Mouse (Mus musculus): ENCODE results near the gene Tubgcp2. TPM values are rescaled to one million over a fixed set of nuclear protein-coding genes. Genes with fewer than 3 reads are reported as not detected.

Tubgcp2 gene
- total RNA-seq (2012; rRNA removed) (27.0 and 27.1 TPM in 2 replicates), polyA plus RNA-seq (2012; ENCODE audit: insufficient read depth in 1 of 2, insufficient read length in 2 of 2, low read depth in 1 of 2, low replicate concordance in 2 of 2, missing spikeins in 1 of 2) (10 to 100 TPM in 1 of 2 experiments, not detected in 1; 43.6 TPM)

GRCm38 (mm10) chr7:140036281-140037170 is at the start of gene Tubgcp2, which contains the start of gene Zfp511:
TSS of gene Tubgcp2 (minus strand) at chr7:140036669.
TSS of gene Zfp511 (plus strand) at chr7:140036391.
- Histone ChIP-seq H3K4me1 (ENCODE audit: control insufficient read depth in 1 of 2, insufficient read depth in 2 of 2, low read length in 2 of 2) (peaks cover 0 to 11% of the 10 kb centered on the region in 2 experiments; a peak in 2 of 4 replicates), H3K36me3 (ENCODE audit: control insufficient read depth in 1 of 2, insufficient read depth in 2 of 2, low read length in 2 of 2) (peaks cover 4 to 6% of the 10 kb centered on the region in 2 experiments; a peak in 3 of 4 replicates), H3K9ac (ENCODE audit: control insufficient read depth, low read depth, low read length, poor library complexity, severe bottlenecking) (peak within 1 kb of the TSS; percentile 93), H3K9me3 (replicated peaks; ENCODE audit: insufficient read depth, low read length) (no peaks in the 10 kb centered on the region), H3K27me3 (ENCODE audit: control insufficient read depth in 1 of 2, insufficient read depth in 2 of 2, low read length in 2 of 2) (no peaks in the 10 kb centered on the region), H3K4me3 (ENCODE audit: control insufficient read depth in 1 of 2, insufficient read depth in 1 of 2, low read depth in 2 of 2, low read length in 2 of 2) (peak within 1 kb of the TSS; percentile 61 to 89), H3K79me2 (ENCODE audit: control insufficient read depth, insufficient read depth, low read length, poor library complexity) (peaks cover 9% of the 10 kb centered on the region), H3K27ac (ENCODE audit: control insufficient read depth, low read depth, low read length) (peak within 1 kb of the TSS; percentile 66)
- peak; percentile 95 for DNase-seq (ENCODE audit: low read depth, low spot score)
- TF ChIP-seq E2F4 (IDR thresholded peaks at IDR 0.05; ENCODE audit: borderline replicate concordance, low read depth, low read length) = peak; percentile 86; the same call in 1 of the 2 replicates
- peak; percentile 42; the same call in 1 of the 2 replicates for TF ChIP-seq POLR2AphosphoS2 (IDR thresholded peaks at IDR 0.05; ENCODE audit: low read length)
- peak; percentile 56 for TF ChIP-seq MXI1 (IDR thresholded peaks at IDR 0.05; ENCODE audit: low read depth, low read length)
- peak; percentile 72 to 86; a peak in 3 of 4 replicates for TF ChIP-seq POLR2A (IDR thresholded peaks at IDR 0.05; ENCODE audit: control insufficient read depth in 1 of 2, insufficient read depth in 1 of 2, low read depth in 1 of 2, low read length in 2 of 2, poor library complexity in 1 of 2)
- TF ChIP-seq MYC (IDR thresholded peaks at IDR 0.05; ENCODE audit: low read depth, low read length) = peak; percentile 55; the same call in 1 of the 2 replicates
- TF ChIP-seq MAX (IDR thresholded peaks at IDR 0.05; ENCODE audit: low read length) = peak; percentile 52
- TF ChIP-seq HCFC1 (IDR thresholded peaks at IDR 0.05; ENCODE audit: low read depth, low read length) = peak; percentile 90
- TF ChIP-seq TCF12 (IDR thresholded peaks at IDR 0.05; ENCODE audit: low read depth, low read length) = peak; percentile 55; the same call in 1 of the 2 replicates
- TF ChIP-seq GATA1 (IDR thresholded peaks at IDR 0.05; ENCODE audit: low read depth, low read length) = no peak
- TF ChIP-seq TAL1 (IDR thresholded peaks at IDR 0.05; ENCODE audit: low read length) = no peak
- peak; percentile 77 for TF ChIP-seq SIN3A (IDR thresholded peaks at IDR 0.05; ENCODE audit: low read length)
- peak; percentile 67 for TF ChIP-seq NELFE (IDR thresholded peaks at IDR 0.05; ENCODE audit: low read depth, low read length)
- TF ChIP-seq ELF1 (IDR thresholded peaks at IDR 0.05; ENCODE audit: low read depth, low read length) = peak; percentile 53; the same call in 1 of the 2 replicates
- TF ChIP-seq JUND (IDR thresholded peaks at IDR 0.05; ENCODE audit: low read depth, low read length) = no peak
- no peak; the same call in 1 of the 2 replicates for TF ChIP-seq KAT2A (conservative IDR thresholded peaks at IDR 0.05; ENCODE audit: low read depth, low read length)
- peak; percentile 7; the same call in 1 of the 2 replicates for TF ChIP-seq TBP (IDR thresholded peaks at IDR 0.05; ENCODE audit: low read depth, low read length)

- DNase-seq (ENCODE audit: low read depth, low spot score) = no peak
- H3K4me1 ChIP-seq (ENCODE audit: control insufficient read depth in 1 of 2, insufficient read depth in 2 of 2, low read length in 2 of 2) = peaks cover 0 to 7% of the 10 kb centered on the region in 2 experiments; a peak in 2 of 4 replicates
- 0 out of 4 replicates have a peak, but pooled peaks cover 0 to 1% of the 10 kb centered on the region in 2 experiments for H3K27me3 ChIP-seq (ENCODE audit: control insufficient read depth in 1 of 2, insufficient read depth in 2 of 2, low read length in 2 of 2)
- no peak within 1 kb of the TSS for H3K4me3 ChIP-seq (ENCODE audit: control insufficient read depth in 1 of 2, insufficient read depth in 1 of 2, low read depth in 2 of 2, low read length in 2 of 2)
- H3K9ac ChIP-seq (ENCODE audit: control insufficient read depth, low read depth, low read length, poor library complexity, severe bottlenecking) = no peak within 1 kb of the TSS
- TF ChIP-seq SMC3 (IDR thresholded peaks at IDR 0.05; ENCODE audit: low read depth, low read length) = peak; percentile 25; the same call in 1 of the 2 replicates
- no peak for TF ChIP-seq EP300 (IDR thresholded peaks at IDR 0.05; ENCODE audit: low read depth in 1 of 2, low read length in 2 of 2)
- no peaks in the 10 kb centered on the region for H3K79me2 ChIP-seq (ENCODE audit: control insufficient read depth, insufficient read depth, low read length, poor library complexity)
- H3K36me3 ChIP-seq (ENCODE audit: control insufficient read depth in 1 of 2, insufficient read depth in 2 of 2, low read length in 2 of 2) = peaks cover 0 to 3% of the 10 kb centered on the region in 2 experiments; a peak in 2 of 4 replicates
- no peaks in the 10 kb centered on the region for H3K9me3 ChIP-seq (replicated peaks; ENCODE audit: insufficient read depth, low read length)
- H3K27ac ChIP-seq (ENCODE audit: control insufficient read depth, low read depth, low read length) = no peak within 1 kb of the TSS
These were observed 45.8 kb upstream of the Tubgcp2 start, which contains the start of gene Caly for GRCm38 (mm10) chr7:140082242-140082678. TSS of gene Caly (minus strand) at chr7:140082548.
